Mouse (Mus musculus): ENCODE measurements around the gene Scgb1a1. TPM values are rescaled to one million over a fixed set of nuclear protein-coding genes. Genes with fewer than 3 reads are reported as not detected.
A peak's percentile ranks its signal among the peaks of the same experiment; 100 is the strongest.

Gene Scgb1a1
- polyA plus RNA-seq, 1 experiment from 2014 or later = not detected

GRCm38 (mm10) chr19:9070316-9070715 lies 17.4 kb downstream of the Scgb1a1 start:
- no peak overlapping the region for H3K4me3 ChIP-seq (replicated peaks; ENCODE audit: low read depth, low read length)
- ATAC-seq (replicated peaks; ENCODE audit: low FRiP score, low read depth) = no peak
- H3K27me3 ChIP-seq (ENCODE audit: insufficient read depth, low read length) = no peaks in the 10 kb centered on the region
- TF ChIP-seq CTCF (IDR thresholded peaks at IDR 0.05; ENCODE audit: low read depth) = no peak
- no peak overlapping the region for H3K9ac ChIP-seq (ENCODE audit: low read depth, low read length)
- H3K4me1 ChIP-seq (replicated peaks; ENCODE audit: insufficient read depth, low read length) = peaks cover 21% of the 10 kb centered on the region
- H3K36me3 ChIP-seq (ENCODE audit: insufficient read depth, low read length) = no peaks in the 10 kb centered on the region
- no peak for DNase-seq (ENCODE audit: low spot score)
- no peak overlapping the region for H3K4me2 ChIP-seq (ENCODE audit: low read length)
- H3K27ac ChIP-seq = peak overlapping the region; percentile 81
- no peaks in the 10 kb centered on the region for H3K9me3 ChIP-seq (replicated peaks; ENCODE audit: low read length)
- 65% methylated on average over 2 of the region's 2 CpGs for WGBS

DNA sequence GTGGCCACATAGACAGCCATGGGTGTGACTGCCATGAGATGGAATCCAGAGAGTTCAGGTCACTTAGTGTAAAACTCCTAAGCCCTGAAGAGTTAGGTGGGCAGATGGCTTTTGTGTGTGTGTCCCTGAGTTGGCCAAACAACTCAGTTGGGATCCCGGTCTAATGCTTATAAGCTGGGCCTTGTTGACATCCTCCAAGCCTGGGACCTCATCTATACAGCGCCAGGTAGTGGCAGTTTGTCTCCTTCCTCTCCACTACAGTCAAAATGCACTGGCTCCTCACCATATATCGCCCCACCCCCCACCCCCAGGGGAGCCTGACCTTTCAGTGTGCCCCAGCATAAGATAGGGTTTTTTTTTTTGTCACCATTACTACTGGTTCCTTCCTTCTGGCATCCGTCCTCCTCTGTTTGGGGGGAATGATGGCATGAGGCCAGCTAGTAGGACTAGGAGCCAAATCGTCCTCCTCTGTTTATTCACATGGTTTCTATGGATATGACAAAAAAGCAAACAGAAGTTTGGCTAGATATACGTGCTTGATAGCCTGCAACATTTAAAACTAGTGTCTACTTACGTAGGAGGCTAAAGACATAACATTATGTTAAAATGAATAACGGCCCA lies 18.0 kb downstream of the Scgb1a1 start:
- H3K27ac ChIP-seq = peak overlapping the region; percentile 81
- no peak for TF ChIP-seq CTCF (IDR thresholded peaks at IDR 0.05; ENCODE audit: low read depth)
- H3K4me1 ChIP-seq (replicated peaks; ENCODE audit: insufficient read depth, low read length) = peaks cover 21% of the 10 kb centered on the region
- WGBS = 43% methylated on average over 8 of the region's 8 CpGs
- no peak overlapping the region for H3K9ac ChIP-seq (ENCODE audit: low read depth, low read length)
- peak; percentile 74 for DNase-seq (ENCODE audit: low spot score)
- no peaks in the 10 kb centered on the region for H3K27me3 ChIP-seq (ENCODE audit: insufficient read depth, low read length)
- ATAC-seq (replicated peaks; ENCODE audit: low FRiP score, low read depth) = no peak
- no peak overlapping the region for H3K4me3 ChIP-seq (replicated peaks; ENCODE audit: low read depth, low read length)
- no peaks in the 10 kb centered on the region for H3K9me3 ChIP-seq (replicated peaks; ENCODE audit: low read length)
- H3K4me2 ChIP-seq (ENCODE audit: low read length) = no peak overlapping the region
- no peaks in the 10 kb centered on the region for H3K36me3 ChIP-seq (ENCODE audit: insufficient read depth, low read length)

DNA sequence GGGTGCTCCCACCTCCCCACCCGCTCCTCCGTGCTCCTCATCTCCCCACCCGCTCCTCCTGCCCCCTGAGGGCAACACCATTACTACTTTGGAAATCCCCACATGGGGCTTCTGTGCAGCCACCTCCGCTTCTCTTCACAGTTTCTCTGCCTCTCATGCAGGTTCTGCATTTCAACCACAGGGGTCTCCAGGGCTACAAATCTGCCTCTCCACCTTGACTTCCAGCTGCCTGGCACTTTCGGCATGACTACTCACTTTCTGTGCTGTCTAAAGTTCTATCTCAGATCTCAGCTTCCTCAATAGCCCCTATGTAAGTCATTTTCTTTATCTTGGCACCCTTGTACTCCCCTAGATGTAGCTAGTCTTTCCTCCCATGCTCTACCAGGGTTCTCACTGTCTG lies 20.5 kb downstream of the Scgb1a1 start:
- 76% methylated on average over 5 of the region's 5 CpGs for WGBS
- no peak overlapping the region for H3K4me2 ChIP-seq (ENCODE audit: low read length)
- no peak overlapping the region for H3K4me3 ChIP-seq (replicated peaks; ENCODE audit: low read depth, low read length)
- H3K4me1 ChIP-seq (replicated peaks; ENCODE audit: insufficient read depth, low read length) = peaks cover 21% of the 10 kb centered on the region
- H3K27ac ChIP-seq = no peak overlapping the region
- no peaks in the 10 kb centered on the region for H3K9me3 ChIP-seq (replicated peaks; ENCODE audit: low read length)
- no peak for TF ChIP-seq CTCF (IDR thresholded peaks at IDR 0.05; ENCODE audit: low read depth)
- H3K27me3 ChIP-seq (ENCODE audit: insufficient read depth, low read length) = no peaks in the 10 kb centered on the region
- DNase-seq (ENCODE audit: low spot score) = no peak
- no peak overlapping the region for H3K9ac ChIP-seq (ENCODE audit: low read depth, low read length)
- no peak for ATAC-seq (replicated peaks; ENCODE audit: low FRiP score, low read depth)
- no peaks in the 10 kb centered on the region for H3K36me3 ChIP-seq (ENCODE audit: insufficient read depth, low read length)

- Histone ChIP-seq H3K36me3 (ENCODE audit: insufficient read depth, low read length) (no peaks in the 10 kb centered on the region), H3K4me3 (replicated peaks; ENCODE audit: low read depth, low read length) (no peak overlapping the region), H3K9ac (ENCODE audit: low read depth, low read length) (no peak overlapping the region), H3K4me2 (ENCODE audit: low read length) (no peak overlapping the region), H3K27me3 (ENCODE audit: insufficient read depth, low read length) (no peaks in the 10 kb centered on the region), H3K9me3 (replicated peaks; ENCODE audit: low read length) (no peaks in the 10 kb centered on the region), H3K4me1 (replicated peaks; ENCODE audit: insufficient read depth, low read length) (peaks cover 15% of the 10 kb centered on the region), H3K27ac (peak overlapping the region; percentile 9)
- 41% methylated on average over 9 of the region's 9 CpGs for WGBS
- no peak; the same call in 1 of the 2 replicates for ATAC-seq (replicated peaks; ENCODE audit: low FRiP score, low read depth)
- TF ChIP-seq CTCF (IDR thresholded peaks at IDR 0.05; ENCODE audit: low read depth) = no peak
- DNase-seq (ENCODE audit: low spot score) = peak; percentile 76
Measured at GRCm38 (mm10) chr19:9065621-9066561, 21.9 kb downstream of the Scgb1a1 start.

- Histone ChIP-seq H3K9ac (ENCODE audit: low read depth, low read length) (no peak overlapping the region), H3K4me3 (replicated peaks; ENCODE audit: low read depth, low read length) (no peak overlapping the region)
- TF ChIP-seq CTCF (IDR thresholded peaks at IDR 0.05; ENCODE audit: low read depth) = no peak
Measured at GRCm38 (mm10) chr19:9063831-9064230, 23.9 kb downstream of the Scgb1a1 start.

GRCm38 (mm10) chr19:9062822-9063221 lies 24.9 kb downstream of the Scgb1a1 start:
- no peak for DNase-seq (ENCODE audit: low spot score)
- WGBS = 87% methylated on average over 2 of the region's 2 CpGs
- no peak for TF ChIP-seq CTCF (IDR thresholded peaks at IDR 0.05; ENCODE audit: low read depth)

More at GRCm38 (mm10) chr19:9063831-9064230, 23.9 kb downstream of the Scgb1a1 start:
- H3K27me3 ChIP-seq (ENCODE audit: insufficient read depth, low read length) = no peaks in the 10 kb centered on the region
- no peaks in the 10 kb centered on the region for H3K9me3 ChIP-seq (replicated peaks; ENCODE audit: low read length)
- H3K36me3 ChIP-seq (ENCODE audit: insufficient read depth, low read length) = no peaks in the 10 kb centered on the region
- ATAC-seq (replicated peaks; ENCODE audit: low FRiP score, low read depth) (no peak), DNase-seq (ENCODE audit: low spot score) (no peak)
- H3K4me2 ChIP-seq (ENCODE audit: low read length) = no peak overlapping the region
- H3K27ac ChIP-seq = no peak overlapping the region
- H3K4me1 ChIP-seq (replicated peaks; ENCODE audit: insufficient read depth, low read length) = peaks cover 7% of the 10 kb centered on the region; the same call in 1 of the 2 replicates
- WGBS = 88% methylated on average over 3 of the region's 3 CpGs

More at GRCm38 (mm10) chr19:9062822-9063221, 24.9 kb downstream of the Scgb1a1 start:
- Histone ChIP-seq H3K36me3 (ENCODE audit: insufficient read depth, low read length) (no peaks in the 10 kb centered on the region), H3K9ac (ENCODE audit: low read depth, low read length) (no peak overlapping the region), H3K27ac (no peak overlapping the region), H3K9me3 (replicated peaks; ENCODE audit: low read length) (no peaks in the 10 kb centered on the region), H3K4me3 (replicated peaks; ENCODE audit: low read depth, low read length) (no peak overlapping the region), H3K4me1 (replicated peaks; ENCODE audit: insufficient read depth, low read length) (peaks cover 7% of the 10 kb centered on the region; the same call in 1 of the 2 replicates), H3K27me3 (ENCODE audit: insufficient read depth, low read length) (no peaks in the 10 kb centered on the region), H3K4me2 (ENCODE audit: low read length) (no peak overlapping the region)
- no peak for ATAC-seq (replicated peaks; ENCODE audit: low FRiP score, low read depth)

Data from kidney, postnatal 0 days (tissue).